Mouse (Mus musculus): ENCODE results near the gene Zfp964. TPM values are rescaled to one million over a fixed set of nuclear protein-coding genes. Genes with fewer than 3 reads are reported as not detected.

Gene Zfp964
- total RNA-seq, 1 experiment = 0.85 TPM

GRCm38 (mm10) chr8:69713516-69713915 is 59.2 kb downstream of the Zfp964 start:
- peaks cover 3% of the 10 kb centered on the region; the same call in 1 of the 2 replicates for H3K9me3 ChIP-seq (ENCODE audit: control insufficient read depth, insufficient read depth, low read depth, low read length)
- no peak for TF ChIP-seq ZC3H11A (IDR thresholded peaks at IDR 0.05; ENCODE audit: borderline replicate concordance, low read depth, low read length)
- TF ChIP-seq HCFC1 (IDR thresholded peaks at IDR 0.05; ENCODE audit: borderline replicate concordance, insufficient read depth, low read length) = no peak
- no peak for TF ChIP-seq MAFK (IDR thresholded peaks at IDR 0.05; ENCODE audit: insufficient read depth, low read depth, low read length)
- no peak for TF ChIP-seq CHD2 (IDR thresholded peaks at IDR 0.05; ENCODE audit: low read depth, low read length)
- no peak for TF ChIP-seq ZNF384 (IDR thresholded peaks at IDR 0.05; ENCODE audit: low read depth, low read length)
- in situ Hi-C loops (cut with MboI; ENCODE audit: low sequenced_read_pairs in 2 of 2, unreplicated experiment in 2 of 2) = no loop called here
- no peak overlapping the region for H3K9ac ChIP-seq (ENCODE audit: insufficient read depth, low read depth, low read length, poor library complexity, severe bottlenecking)
- H3K4me1 ChIP-seq (ENCODE audit: control insufficient read depth in 2 of 2, insufficient read depth in 2 of 2, low read length in 2 of 2, poor library complexity in 1 of 2) = no peaks in the 10 kb centered on the region
- no peaks in the 10 kb centered on the region for H3K36me3 ChIP-seq (ENCODE audit: control insufficient read depth, insufficient read depth, low read length, poor library complexity, severe bottlenecking)
- DNase-seq (ENCODE audit: low read depth, low spot score) = no peak
- H3K4me3 ChIP-seq (ENCODE audit: insufficient read depth in 1 of 2, low read depth in 1 of 2, low read length in 2 of 2, poor library complexity in 1 of 2, severe bottlenecking in 1 of 2) = no peak overlapping the region
- H3K27ac ChIP-seq (ENCODE audit: insufficient read depth, low read depth, low read length, poor library complexity, severe bottlenecking) = no peak overlapping the region

- TF ChIP-seq ZC3H11A (IDR thresholded peaks at IDR 0.05; ENCODE audit: borderline replicate concordance, low read depth, low read length) (no peak), MAFK (IDR thresholded peaks at IDR 0.05; ENCODE audit: insufficient read depth, low read depth, low read length) (no peak), ZNF384 (IDR thresholded peaks at IDR 0.05; ENCODE audit: low read depth, low read length) (no peak), HCFC1 (IDR thresholded peaks at IDR 0.05; ENCODE audit: borderline replicate concordance, insufficient read depth, low read length) (no peak), CHD2 (IDR thresholded peaks at IDR 0.05; ENCODE audit: low read depth, low read length) (no peak)
- H3K27ac ChIP-seq (ENCODE audit: insufficient read depth, low read depth, low read length, poor library complexity, severe bottlenecking) = no peak overlapping the region
- no peak overlapping the region for H3K9ac ChIP-seq (ENCODE audit: insufficient read depth, low read depth, low read length, poor library complexity, severe bottlenecking)
- in situ Hi-C loops (cut with MboI; ENCODE audit: low sequenced_read_pairs in 2 of 2, unreplicated experiment in 2 of 2) = no loop called here
- H3K4me3 ChIP-seq (ENCODE audit: insufficient read depth in 1 of 2, low read depth in 1 of 2, low read length in 2 of 2, poor library complexity in 1 of 2, severe bottlenecking in 1 of 2) = no peak overlapping the region
- peaks cover 3% of the 10 kb centered on the region; the same call in 1 of the 2 replicates for H3K9me3 ChIP-seq (ENCODE audit: control insufficient read depth, insufficient read depth, low read depth, low read length)
- no peaks in the 10 kb centered on the region for H3K4me1 ChIP-seq (ENCODE audit: control insufficient read depth in 2 of 2, insufficient read depth in 2 of 2, low read length in 2 of 2, poor library complexity in 1 of 2)
- no peaks in the 10 kb centered on the region for H3K36me3 ChIP-seq (ENCODE audit: control insufficient read depth, insufficient read depth, low read length, poor library complexity, severe bottlenecking)
- DNase-seq (ENCODE audit: low read depth, low spot score) = no peak
Measured at GRCm38 (mm10) chr8:69715366-69715765, 61.1 kb downstream of the Zfp964 start.

Other genes with a start within 250 kb of the Zfp964 start
- not detected in 2 replicates for gene Gm9495, start 200.9 kb upstream of the Zfp964 start, total RNA-seq (2012; rRNA removed)
- gene Gm7697, start 131.5 kb upstream of the Zfp964 start, total RNA-seq (2012; rRNA removed) = not detected in 2 replicates
- gene Zfp868, start 28.9 kb upstream of the Zfp964 start, total RNA-seq (2012; rRNA removed) = 12.6 and 21.2 TPM in 2 replicates
- 5.5 and 6.7 TPM in 2 replicates for gene Zfp869, start 56.2 kb downstream of the Zfp964 start, total RNA-seq (2012; rRNA removed)
- gene Zfp963, start 95.5 kb downstream of the Zfp964 start, total RNA-seq (2012; rRNA removed) = 2.1 and 2.7 TPM in 2 replicates
- gene Gm20422, start 120.4 kb downstream of the Zfp964 start, total RNA-seq (2012; rRNA removed) = not detected in 2 replicates
- 123 and 193 TPM in 2 replicates for gene Atp13a1, start 136.7 kb downstream of the Zfp964 start, total RNA-seq (2012; rRNA removed)
- 19.1 and 21.6 TPM in 2 replicates for gene Zfp866, start 136.7 kb downstream of the Zfp964 start, total RNA-seq (2012; rRNA removed)
- 5.9 and 6.4 TPM in 2 replicates for gene Gmip, start 154.2 kb downstream of the Zfp964 start, total RNA-seq (2012; rRNA removed)
- gene Lpar2, start 167.9 kb downstream of the Zfp964 start, total RNA-seq (2012; rRNA removed) = 5.6 and 8.3 TPM in 2 replicates
- gene Pbx4, start 178.0 kb downstream of the Zfp964 start, total RNA-seq (2012; rRNA removed) = 5.2 and 6.1 TPM in 2 replicates
- 7.3 and 10.7 TPM in 2 replicates for gene Cilp2, start 233.2 kb downstream of the Zfp964 start, total RNA-seq (2012; rRNA removed)
- 2.5 and 4.0 TPM in 2 replicates for gene Tssk6, start 247.7 kb downstream of the Zfp964 start, total RNA-seq (2012; rRNA removed)
- gene Ndufa13, start 248.1 kb downstream of the Zfp964 start, total RNA-seq (2012; rRNA removed) = 146 and 243 TPM in 2 replicates
- gene Yjefn3, start 248.2 kb downstream of the Zfp964 start, total RNA-seq (2012; rRNA removed) = 7.0 and 8.5 TPM in 2 replicates